10 mouse cellular contexts compared by ENCODE assay signal in the genomic region with DNA sequence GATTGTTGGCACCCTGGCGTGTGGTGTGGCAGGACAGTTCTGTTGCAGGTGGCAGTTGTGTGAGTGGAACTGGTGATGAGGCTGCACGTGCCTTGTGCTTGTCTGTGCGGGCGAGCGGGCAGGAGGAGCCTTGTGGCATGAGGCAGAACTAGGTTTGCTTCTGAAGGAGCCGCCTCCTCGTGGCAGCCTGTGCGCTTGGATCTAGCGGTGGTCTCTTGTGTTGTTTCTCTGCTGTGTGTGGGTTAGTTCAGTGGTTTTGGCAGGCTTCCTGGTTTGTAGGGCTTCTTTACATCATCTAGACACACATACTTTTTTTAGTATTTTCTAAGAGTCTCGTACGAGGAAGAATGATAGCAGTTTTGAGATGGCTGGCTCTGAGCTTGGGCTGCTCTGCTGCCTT. TPM values are rescaled to one million over a fixed set of nuclear protein-coding genes. Genes with fewer than 3 reads are reported as not detected.
DNase-seq lines count a peak whose midpoint lies in the region; ATAC-seq lines count a peak whose summit lies in the region.
"Had no signal": no experiment of that assay in that cellular context is flagged by ENCODE, and none has a peak within 500 bp of the region (broad histone marks: within the 10 kb centered on the region; RNA-seq: fewer than 3 reads in every experiment).

No protein-coding gene starts in this region.

- 86% methylated on average over 11 of the region's 11 CpGs for WGBS in intestine, embryonic 16.5 days
- WGBS in liver, embryonic 11.5 days, result 84% methylated on average over 11 of the region's 11 CpGs

- H3K36me3 ChIP-seq in intestine, embryonic 16.5 days (ENCODE audit: control insufficient read depth, insufficient read depth, low read length), result 0 out of 2 replicates have a peak, but pooled peaks cover 3% of the 10 kb centered on the region
- H3K36me3 ChIP-seq in liver, embryonic 11.5 days (ENCODE audit: control insufficient read depth, insufficient read depth, low read length), result 0 out of 2 replicates have a peak, but pooled peaks cover 4% of the 10 kb centered on the region

- H3K9me3 ChIP-seq in intestine, embryonic 16.5 days (ENCODE audit: control insufficient read depth, low read length), result no peaks in the 10 kb centered on the region
- H3K9me3 ChIP-seq in liver, embryonic 11.5 days (ENCODE audit: control insufficient read depth, low read length), result no peaks in the 10 kb centered on the region
- H3K9me3 ChIP-seq: embryonic facial prominence, embryonic 15.5 days; liver, embryonic 15.5 days had no signal

- no peak for ATAC-seq in intestine, embryonic 16.5 days
- ATAC-seq in monocyte, adult 5-6 weeks (replicated peaks; ENCODE audit: insufficient number of reproducible peaks, low FRiP score, low TSS enrichment, poor library complexity, severe bottlenecking), result no peak
- ATAC-seq in liver, embryonic 11.5 days (replicated peaks; ENCODE audit: low FRiP score), result no peak

- intact Hi-C loops in left cerebral cortex, postnatal 25 days (cut with DNase I), result no loop called here

- no peak overlapping the region for H3K27ac ChIP-seq in intestine, embryonic 16.5 days (ENCODE audit: low read length)
- no peak overlapping the region for H3K27ac ChIP-seq in liver, embryonic 11.5 days (ENCODE audit: low read depth, low read length)
- H3K27ac ChIP-seq: embryonic facial prominence, embryonic 15.5 days; kidney, postnatal 0 days; liver, embryonic 15.5 days had no signal

- peak; percentile 12 for DNase-seq in R1 (ENCODE audit: low read depth, low spot score)
- DNase-seq in frontal cortex, adult 2 months (ENCODE audit: extremely low spot score in 1 of 2, low spot score in 1 of 2), result peak; percentile 56 to 75
- DNase-seq in left cerebral cortex, postnatal 25 days (ENCODE audit: low spot score in 2 of 2), result peak; percentile 60 to 93
- DNase-seq in thymus, adult 18-20 months, result peak; percentile 76 to 85
- DNase-seq in liver, embryonic 11.5 days (ENCODE audit: low spot score), result no peak

- H3K9ac ChIP-seq in intestine, embryonic 16.5 days (ENCODE audit: low read depth, low read length), result no peak overlapping the region
- H3K9ac ChIP-seq in liver, embryonic 11.5 days (ENCODE audit: low read depth, low read length), result no peak overlapping the region
- H3K9ac ChIP-seq: embryonic facial prominence, embryonic 15.5 days; liver, embryonic 15.5 days had no signal

- no peaks in the 10 kb centered on the region for H3K27me3 ChIP-seq in intestine, embryonic 16.5 days (replicated peaks; ENCODE audit: control insufficient read depth, insufficient read depth, low read length)
- H3K27me3 ChIP-seq in liver, embryonic 11.5 days (replicated peaks; ENCODE audit: control insufficient read depth, insufficient read depth, low read length), result no peaks in the 10 kb centered on the region
- H3K27me3 ChIP-seq: embryonic facial prominence, embryonic 15.5 days; liver, embryonic 15.5 days had no signal

- no peaks in the 10 kb centered on the region for H3K4me1 ChIP-seq in intestine, embryonic 16.5 days (ENCODE audit: control insufficient read depth, insufficient read depth, low read length)
- no peaks in the 10 kb centered on the region for H3K4me1 ChIP-seq in liver, embryonic 11.5 days (replicated peaks; ENCODE audit: control insufficient read depth, insufficient read depth, low read length)
- H3K4me1 ChIP-seq: embryonic facial prominence, embryonic 15.5 days; liver, embryonic 15.5 days had no signal

- H3K4me2 ChIP-seq in intestine, embryonic 16.5 days (ENCODE audit: low read depth, low read length), result no peak overlapping the region
- no peak overlapping the region for H3K4me2 ChIP-seq in liver, embryonic 11.5 days
- H3K4me2 ChIP-seq: embryonic facial prominence, embryonic 15.5 days; liver, embryonic 15.5 days had no signal

- no peak overlapping the region for H3K4me3 ChIP-seq in intestine, embryonic 16.5 days (ENCODE audit: low read length)
- no peak overlapping the region for H3K4me3 ChIP-seq in liver, embryonic 11.5 days (ENCODE audit: low read depth, low read length)
- H3K4me3 ChIP-seq: embryonic facial prominence, embryonic 15.5 days; liver, embryonic 15.5 days had no signal

RNA-seq across cellular contexts. Expression of a gene that starts 11.6 kb away (rescaled TPM):
- 12.8 and 14.1 TPM in 2 replicates for polyA plus RNA-seq in frontal cortex, adult 2 months (2012; rRNA removed)
- total RNA-seq in left cerebral cortex, postnatal 25 days (2021), result 10 to 100 TPM in 1 of 2 experiments, 1 to 10 TPM in 1; 7.3 to 10.4 TPM
- 27.6 and 27.9 TPM in 2 replicates for polyA plus RNA-seq in intestine, embryonic 16.5 days (2015; fragmentation: Nextera tagmentation; extraction: Ambion mirVana)
- 1.6 to 3.5 TPM (median 3.3 TPM) in 3 replicates for total RNA-seq in monocyte, adult 5-6 weeks (2017)
- polyA plus RNA-seq in liver, embryonic 11.5 days (2014; fragmentation: Nextera tagmentation; extraction: Ambion mirVana), result 14.2 and 15.9 TPM in 2 replicates

RNA-seq across cellular contexts. Expression of a gene that starts 12.8 kb away (rescaled TPM):
- polyA plus RNA-seq in frontal cortex, adult 2 months (2012; rRNA removed), result 5.7 and 6.9 TPM in 2 replicates
- total RNA-seq in left cerebral cortex, postnatal 25 days (2021), result 1 to 10 TPM; 5.7 to 8.7 TPM
- 10.2 and 11.0 TPM in 2 replicates for polyA plus RNA-seq in intestine, embryonic 16.5 days (2015; fragmentation: Nextera tagmentation; extraction: Ambion mirVana)
- 20.7 to 30.7 TPM (median 23.5 TPM) in 3 replicates for total RNA-seq in monocyte, adult 5-6 weeks (2017)
- polyA plus RNA-seq in liver, embryonic 11.5 days (2014; fragmentation: Nextera tagmentation; extraction: Ambion mirVana), result 8.7 and 9.2 TPM in 2 replicates

RNA-seq across cellular contexts. Expression of a gene that starts 41.5 kb away (rescaled TPM):
- 12.6 and 13.1 TPM in 2 replicates for polyA plus RNA-seq in frontal cortex, adult 2 months (2012; rRNA removed)
- total RNA-seq in left cerebral cortex, postnatal 25 days (2021), result 10 to 100 TPM; 17.2 to 18.8 TPM
- 2.9 and 3.1 TPM in 2 replicates for polyA plus RNA-seq in intestine, embryonic 16.5 days (2015; fragmentation: Nextera tagmentation; extraction: Ambion mirVana)
- 0.38 to 0.68 TPM in 2 of 3 replicates, not detected in the other for total RNA-seq in monocyte, adult 5-6 weeks (2017)
- 1.6 and 2.0 TPM in 2 replicates for polyA plus RNA-seq in liver, embryonic 11.5 days (2014; fragmentation: Nextera tagmentation; extraction: Ambion mirVana)

RNA-seq across cellular contexts. Expression of a gene that starts 49.9 kb away (rescaled TPM):
- polyA plus RNA-seq in frontal cortex, adult 2 months (2012; rRNA removed), result 31.1 and 44.5 TPM in 2 replicates
- total RNA-seq in left cerebral cortex, postnatal 25 days (2021), result 10 to 100 TPM; 47.7 to 48.5 TPM
- polyA plus RNA-seq in intestine, embryonic 16.5 days (2015; fragmentation: Nextera tagmentation; extraction: Ambion mirVana), result 136 and 155 TPM in 2 replicates
- total RNA-seq in monocyte, adult 5-6 weeks (2017), result 301 to 405 TPM (median 364 TPM) in 3 replicates
- 366 and 391 TPM in 2 replicates for polyA plus RNA-seq in liver, embryonic 11.5 days (2014; fragmentation: Nextera tagmentation; extraction: Ambion mirVana)
